Mouse (Mus musculus) ES-E14 (cell line): ENCODE measurements at regions not wholly inside any gene's neighbourhood (a gene's known extent, or its start where the extent isn't known, plus 50 kb on each side); places are given as distances from the start of the nearest gene placed in this dataset.

ENCODE experiments used
- CHD2 ChIP-seq: IDR thresholded peaks from 2 replicates; pipeline ENCODE4 v1.6.1; 2014; ENCODE audit warnings: mild to moderate bottlenecking, low read depth, low read length, inconsistent platforms
- HCFC1 ChIP-seq: IDR thresholded peaks from 2 replicates; pipeline ENCODE4 v1.6.1; 2012; ENCODE audit warnings: low read length, inconsistent platforms, borderline replicate concordance; ENCODE audit not compliant: insufficient read depth
- MAFK ChIP-seq: IDR thresholded peaks from 2 replicates; pipeline ENCODE4 v1.6.1; 2014; ENCODE audit warnings: mild to moderate bottlenecking, low read depth, low read length, inconsistent platforms; ENCODE audit not compliant: insufficient read depth
- ZC3H11A ChIP-seq: IDR thresholded peaks from 2 replicates; pipeline ENCODE4 v1.6.1; 2012; ENCODE audit warnings: low read depth, mild to moderate bottlenecking, inconsistent platforms, low read length, borderline replicate concordance
- ZNF384 ChIP-seq: IDR thresholded peaks from 2 replicates; pipeline ENCODE4 v1.6.1; 2012; ENCODE audit warnings: low read depth, low read length, inconsistent platforms

DNA sequence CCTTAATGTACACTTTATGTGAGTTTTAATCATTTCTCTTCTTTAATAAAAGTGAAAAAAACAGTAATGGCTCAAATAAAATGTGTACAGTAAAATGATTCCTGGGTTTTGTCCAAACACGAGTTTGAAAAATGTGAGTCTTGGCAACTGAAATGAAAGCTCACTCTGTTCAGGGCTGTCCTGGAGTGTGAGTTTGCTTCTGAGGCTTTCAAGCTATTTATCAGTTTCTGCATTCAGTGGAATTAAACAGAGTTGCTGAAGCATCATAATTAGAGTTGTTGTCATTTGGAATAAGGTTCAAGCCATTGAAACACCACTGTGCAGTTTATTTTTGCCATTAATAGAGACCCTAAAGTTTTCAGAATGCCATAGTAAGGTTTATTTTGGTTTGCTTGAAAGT is 561.3 kb downstream of the Edem1 start:
- no peak for TF ChIP-seq CHD2
- TF ChIP-seq ZC3H11A = no peak
- no peak for TF ChIP-seq ZNF384
- no peak for TF ChIP-seq MAFK
- TF ChIP-seq HCFC1 = no peak
